Mouse (Mus musculus) liver, postnatal 0 days (tissue): ENCODE results near the gene Grhl3.

Experiments
- CTCF ChIP-seq: sonication (generic); IDR thresholded peaks from 2 replicates; pipeline ENCODE4 v1.5.1; 2016; ENCODE audit warnings: antibody characterized with exemption, low read depth
- EP300 ChIP-seq: IDR thresholded peaks from 2 replicates; pipeline ENCODE4 v1.6.1; 2016; ENCODE audit warnings: antibody characterized with exemption, low read depth, mild to moderate bottlenecking

- TF ChIP-seq CTCF, result no peak
- no peak for TF ChIP-seq EP300
Measured at GRCm38 (mm10) chr4:135499831-135500230, 73.6 kb downstream of the Grhl3 start.
